Mouse (Mus musculus) ovary, adult 18-20 months (tissue): ENCODE data around the gene Raph1.

Experiments used
- DNase-seq: peaks from one replicate; pipeline ENCODE4 v3.0.0; 2022; ENCODE audit warnings: low spot score, mixed read lengths

Raph1 gene

GRCm38 (mm10) chr1:60566631-60567311 lies at the start of gene Raph1:
TSS of gene Raph1 (minus strand) at chr1:60567104.
- peak; percentile 85 for DNase-seq

- no peak for DNase-seq
Measured at GRCm38 (mm10) chr1:60615703-60616102, 48.8 kb upstream of the Raph1 start.

- DNase-seq, result no peak
Measured at GRCm38 (mm10) chr1:60614902-60615301, 48.0 kb upstream of the Raph1 start.

- DNase-seq, result no peak
Measured at GRCm38 (mm10) chr1:60611968-60612367, 45.1 kb upstream of the Raph1 start.

- no peak for DNase-seq
Measured at GRCm38 (mm10) chr1:60610631-60611030, 43.7 kb upstream of the Raph1 start.

- no peak for DNase-seq
Measured at GRCm38 (mm10) chr1:60609011-60609775, 42.3 kb upstream of the Raph1 start.

- DNase-seq, result no peak
Measured at GRCm38 (mm10) chr1:60604481-60605021, 37.6 kb upstream of the Raph1 start.

GRCm38 (mm10) chr1:60600682-60601081 lies 33.8 kb upstream of the Raph1 start:
- no peak for DNase-seq

GRCm38 (mm10) chr1:60599926-60600325 lies 33.0 kb upstream of the Raph1 start:
- no peak for DNase-seq

- peak; percentile 4 for DNase-seq
Measured at GRCm38 (mm10) chr1:60599013-60599701, 32.3 kb upstream of the Raph1 start.

- DNase-seq, result no peak
Measured at GRCm38 (mm10) chr1:60596386-60597320, 29.7 kb upstream of the Raph1 start.

- no peak for DNase-seq
Measured at GRCm38 (mm10) chr1:60593101-60593500, 26.2 kb upstream of the Raph1 start.

GRCm38 (mm10) chr1:60588887-60589629 lies 22.2 kb upstream of the Raph1 start:
- no peak for DNase-seq

GRCm38 (mm10) chr1:60580990-60581389 lies 14.1 kb upstream of the Raph1 start:
- no peak for DNase-seq

- no peak for DNase-seq
Measured at GRCm38 (mm10) chr1:60579886-60580285, 13.0 kb upstream of the Raph1 start.

- peak; percentile 27 for DNase-seq
Measured at GRCm38 (mm10) chr1:60572699-60573098, 5.8 kb upstream of the Raph1 start.

GRCm38 (mm10) chr1:60569741-60570140 lies 2.8 kb upstream of the Raph1 start:
- no peak for DNase-seq

GRCm38 (mm10) chr1:60569210-60569609 lies 2.3 kb upstream of the Raph1 start:
- DNase-seq, result no peak

- DNase-seq, result no peak
Measured at GRCm38 (mm10) chr1:60567321-60567720, 417 bp upstream of the Raph1 start.

- DNase-seq, result peak; percentile 6
Measured at GRCm38 (mm10) chr1:60565931-60566630, 823 bp downstream of the Raph1 start.
